Mouse (Mus musculus) fat pad, adult 2 months (tissue): ENCODE measurements at regions not wholly inside any gene's neighbourhood (a gene's known extent, or its start where the extent isn't known, plus 50 kb on each side); places are given as distances from the start of the nearest gene placed in this dataset.

Source experiments
- DNase-seq: peaks from one replicate; pipeline ENCODE4 v3.0.0-alpha.2; 2011; ENCODE audit warnings: low read depth, low spot score; ENCODE audit errors: extremely low read depth

GRCm38 (mm10) chr7:40846512-40846911 is 51.6 kb upstream of the Vstm2b start:
- no peak for DNase-seq
